Mouse (Mus musculus) neural tube, embryonic 12.5 days (tissue): ENCODE results near the gene Myo1a. TPM values are rescaled to one million over a fixed set of nuclear protein-coding genes. Genes with fewer than 3 reads are reported as not detected.

Source experiments
- ATAC-seq: fragments of 200-750 bp; cut with Nextera tagmentation; 2 replicates; pipeline ENCODE4 v1.8.0; 2017; ENCODE audit warnings: low read depth, mild to moderate bottlenecking, moderate TSS enrichment, moderate library complexity; ENCODE audit not compliant: low FRiP score
- H3K27ac ChIP-seq: fragments of 300-500 bp; sonication (generic); 2 replicates; pipeline ENCODE4 v1.5.1; 2016
- H3K27me3 ChIP-seq: fragments of 300-500 bp; sonication (generic); replicated peaks from 2 replicates; pipeline ENCODE4 v1.6.1; 2016; ENCODE audit warnings: mild to moderate bottlenecking
- H3K36me3 ChIP-seq: fragments of 300-500 bp; sonication (generic); 2 replicates; pipeline ENCODE4 v1.6.1; 2016; ENCODE audit warnings: mild to moderate bottlenecking
- H3K4me1 ChIP-seq: fragments of 300-500 bp; sonication (generic); 2 replicates; pipeline ENCODE4 v1.6.1; 2016
- H3K4me2 ChIP-seq: fragments of 300-500 bp; sonication (generic); replicated peaks from 2 replicates; pipeline ENCODE4 v1.6.1; 2016; ENCODE audit warnings: mild to moderate bottlenecking
- H3K4me3 ChIP-seq: fragments of 300-500 bp; sonication (generic); 2 replicates; pipeline ENCODE4 v1.5.1; 2016
- H3K9ac ChIP-seq: fragments of 300-500 bp; sonication (generic); 2 replicates; pipeline ENCODE4 v1.6.1; 2016; ENCODE audit warnings: mild to moderate bottlenecking
- H3K9me3 ChIP-seq: fragments of 300-500 bp; sonication (generic); 2 replicates; pipeline ENCODE4 v1.6.1; 2016; ENCODE audit warnings: mild to moderate bottlenecking
- WGBS: fragments of 180-500 bp; shearing (Covaris S2); methylation state at CpG from one replicate; pipeline ENCODE4 v1.1.7; 2016; 5-methylcytosine and 5-hydroxymethylcytosine counted together
- polyA plus RNA-seq: library from polyadenylated mRNA; unstranded; fragments of >200 nt; fragmentation: Nextera tagmentation; extraction: Ambion mirVana; gene quantifications from 2 replicates; pipeline ENCODE4 v1.2.1, GENCODE M21; 2016

Myo1a gene
- polyA plus RNA-seq, 1 experiment from 2014 or later = 0.58 TPM

DNA sequence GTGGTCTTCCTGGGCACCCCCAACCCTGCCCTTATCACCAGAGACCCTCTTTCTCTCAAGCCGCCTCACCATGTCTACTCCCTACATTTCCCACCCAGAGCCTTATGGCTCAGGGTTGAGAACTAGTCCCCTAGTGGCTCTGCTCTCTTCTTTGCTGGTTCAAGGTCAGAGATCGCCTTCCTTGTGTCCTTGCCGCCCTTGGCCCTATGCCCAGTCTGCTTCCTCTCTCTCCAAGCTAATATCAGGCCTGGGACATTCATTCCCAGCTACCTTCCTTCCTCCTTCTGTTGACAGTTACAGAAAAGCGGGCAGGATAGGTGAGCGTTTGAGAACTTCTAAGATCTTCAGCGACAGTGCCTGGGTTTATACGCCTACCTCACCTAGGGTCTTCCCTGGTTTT is 2.8 kb downstream of the Myo1a start:
- Histone ChIP-seq H3K9me3 (no peaks in the 10 kb centered on the region), H3K27me3 (no peaks in the 10 kb centered on the region), H3K4me3 (no peak overlapping the region), H3K27ac (no peak overlapping the region), H3K4me2 (no peak overlapping the region), H3K9ac (no peak overlapping the region), H3K4me1 (no peaks in the 10 kb centered on the region), H3K36me3 (no peaks in the 10 kb centered on the region)
- WGBS = 88% methylated on average over 7 of the region's 7 CpGs
- no peak for ATAC-seq

DNA sequence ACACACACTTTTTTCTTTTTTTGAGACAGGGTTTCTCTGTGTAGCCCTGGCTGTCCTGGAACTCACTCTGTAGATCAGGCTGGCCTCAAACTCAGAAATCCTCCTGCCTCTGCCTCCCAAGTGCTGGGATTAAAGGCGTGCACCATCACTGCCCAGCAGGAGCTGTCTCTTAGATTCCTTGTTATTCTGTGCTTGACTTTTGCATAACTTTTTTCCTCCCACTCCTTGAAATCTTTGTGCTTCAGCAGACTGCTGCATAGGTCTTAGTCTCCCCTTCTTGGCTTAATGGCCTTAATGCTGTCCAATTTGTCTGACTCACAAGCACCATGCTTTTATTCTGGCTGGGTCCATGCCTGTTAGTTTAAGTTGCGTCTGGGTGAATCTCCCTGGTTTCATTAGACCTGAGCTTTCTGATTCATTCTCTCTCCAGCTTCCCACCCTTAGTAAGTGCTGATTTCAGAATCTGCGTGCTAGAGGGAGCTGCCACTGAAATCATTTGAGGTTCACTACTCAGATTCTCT is 3.9 kb downstream of the Myo1a start:
- Histone ChIP-seq H3K27ac (no peak overlapping the region), H3K9me3 (no peaks in the 10 kb centered on the region), H3K4me3 (no peak overlapping the region), H3K9ac (no peak overlapping the region), H3K4me2 (no peak overlapping the region), H3K36me3 (no peaks in the 10 kb centered on the region), H3K27me3 (no peaks in the 10 kb centered on the region), H3K4me1 (no peaks in the 10 kb centered on the region)
- WGBS = 86% methylated on average over 3 of the region's 3 CpGs
- ATAC-seq = no peak

DNA sequence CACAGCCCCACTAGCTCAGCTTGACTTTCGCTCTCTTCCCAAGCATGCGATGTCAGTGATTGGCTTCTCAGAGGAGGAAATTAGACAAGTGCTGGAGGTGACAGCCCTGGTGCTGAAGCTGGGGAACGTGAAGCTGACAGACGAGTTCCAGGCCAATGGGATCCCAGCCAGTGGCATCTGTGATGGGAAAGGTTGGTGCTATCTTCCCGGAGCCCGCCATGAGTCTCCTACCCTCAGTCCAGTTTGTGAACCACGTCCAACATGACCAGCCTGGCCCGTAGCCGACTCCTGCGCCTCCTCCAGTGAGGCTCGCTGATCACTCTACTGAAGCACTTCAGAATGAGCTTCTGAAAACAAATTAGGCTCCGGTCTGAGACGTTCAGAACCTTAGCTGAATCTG is 5.4 kb downstream of the Myo1a start:
- H3K4me1 ChIP-seq = no peaks in the 10 kb centered on the region
- no peaks in the 10 kb centered on the region for H3K27me3 ChIP-seq
- no peak overlapping the region for H3K4me3 ChIP-seq
- no peak for ATAC-seq
- H3K9me3 ChIP-seq = no peaks in the 10 kb centered on the region
- no peak overlapping the region for H3K27ac ChIP-seq
- WGBS = 88% methylated on average over 13 of the region's 13 CpGs
- H3K36me3 ChIP-seq = no peaks in the 10 kb centered on the region
- H3K4me2 ChIP-seq = no peak overlapping the region
- no peak overlapping the region for H3K9ac ChIP-seq

DNA sequence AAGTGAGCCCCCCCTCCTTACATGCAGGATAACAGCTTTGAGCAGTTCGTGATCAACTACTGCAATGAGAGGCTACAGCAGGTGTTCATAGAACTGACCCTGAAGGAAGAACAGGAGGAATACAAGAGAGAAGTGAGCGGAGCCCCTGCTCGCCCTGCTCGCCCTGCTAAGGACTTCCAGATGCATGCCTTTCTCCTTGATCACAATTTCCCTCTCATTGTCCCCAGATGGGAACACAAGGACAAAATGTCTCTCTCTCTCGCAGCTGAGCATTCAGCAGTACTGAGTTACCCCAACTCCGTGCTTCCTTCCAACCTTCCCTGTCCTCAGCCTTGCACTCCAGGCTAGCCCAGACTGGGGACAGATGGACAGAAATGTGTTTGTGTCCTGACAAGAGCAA is 7.8 kb downstream of the Myo1a start:
- 84% methylated on average over 6 of the region's 6 CpGs for WGBS
- H3K9ac ChIP-seq = no peak overlapping the region
- no peaks in the 10 kb centered on the region for H3K4me1 ChIP-seq
- H3K36me3 ChIP-seq = no peaks in the 10 kb centered on the region
- no peak overlapping the region for H3K4me2 ChIP-seq
- no peaks in the 10 kb centered on the region for H3K9me3 ChIP-seq
- H3K27me3 ChIP-seq = no peaks in the 10 kb centered on the region
- H3K4me3 ChIP-seq = no peak overlapping the region
- no peak for ATAC-seq
- no peak overlapping the region for H3K27ac ChIP-seq

DNA sequence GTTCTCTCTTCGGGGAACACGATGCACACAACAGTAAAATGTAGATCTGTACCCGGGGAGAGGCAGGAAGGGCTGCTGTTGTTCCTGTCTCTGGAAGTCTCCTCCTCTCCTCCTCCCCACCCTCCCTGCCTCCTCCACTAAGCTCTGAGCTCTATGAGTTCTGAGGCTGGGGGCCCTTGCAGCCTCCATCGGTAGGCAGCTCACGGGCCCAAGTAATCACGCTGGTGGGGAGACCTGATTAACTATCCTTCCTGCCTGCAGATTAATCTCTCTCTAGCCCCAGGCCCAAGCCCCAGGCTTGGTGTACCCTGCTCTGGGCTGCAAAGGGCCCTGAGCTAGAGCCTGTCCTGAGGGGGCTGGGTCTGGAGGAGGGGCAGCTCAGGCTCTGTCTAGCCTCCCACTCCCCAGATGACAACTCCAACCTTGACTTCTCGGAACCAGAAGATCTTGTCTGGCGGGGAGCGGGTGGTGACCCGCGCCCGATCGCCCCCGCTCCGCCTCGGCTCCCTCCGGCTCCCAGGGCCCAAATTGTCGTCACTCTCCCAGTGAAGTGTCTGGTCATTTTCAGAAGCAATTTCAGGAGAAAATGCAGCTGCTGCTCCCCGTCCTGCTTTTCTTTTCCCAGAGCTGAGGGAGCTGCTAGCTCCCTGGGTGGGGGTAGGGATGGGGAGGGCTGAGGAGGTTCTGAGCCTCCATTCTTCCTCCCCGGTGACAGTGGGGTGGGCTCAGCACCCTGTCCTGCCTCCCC is 16.9 kb downstream of the Myo1a start:
- no peak overlapping the region for H3K4me3 ChIP-seq
- ATAC-seq = peak; percentile 52; the same call in 1 of the 2 replicates
- H3K27ac ChIP-seq = no peak overlapping the region; the same call in 1 of the 2 replicates
- 10% methylated on average over 20 of the region's 20 CpGs for WGBS
- no peaks in the 10 kb centered on the region for H3K9me3 ChIP-seq
- peaks cover 11% of the 10 kb centered on the region; the same call in 1 of the 2 replicates for H3K27me3 ChIP-seq
- H3K36me3 ChIP-seq = no peaks in the 10 kb centered on the region
- peak overlapping the region; percentile 46 for H3K4me2 ChIP-seq
- H3K4me1 ChIP-seq = peaks cover 19% of the 10 kb centered on the region
- H3K9ac ChIP-seq = 0 out of 2 replicates have a peak overlapping the region, but pooled peaks have one; percentile 35

DNA sequence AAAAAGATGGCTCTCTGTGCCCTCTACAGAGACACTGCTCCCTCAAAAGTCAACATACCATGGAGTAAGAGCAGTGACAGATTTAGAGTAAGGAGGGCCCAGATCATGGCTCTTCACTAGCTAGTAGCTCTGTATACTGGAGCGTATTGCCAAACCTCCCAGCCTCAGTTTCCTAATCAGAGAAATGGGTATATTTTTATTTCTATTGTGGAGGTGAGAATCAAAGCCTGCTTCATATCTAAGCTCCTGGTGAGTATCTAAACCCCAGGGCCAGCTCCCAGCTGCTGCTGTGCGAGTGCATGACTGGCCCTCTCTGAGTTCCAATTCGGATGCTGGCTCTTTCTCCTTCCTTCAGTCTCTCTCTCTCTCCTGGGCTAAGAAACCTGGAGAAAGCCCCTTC is 19.2 kb downstream of the Myo1a start, which contains the start of gene Tac2:
Gene Tac2 (plus strand): TSS at position 301 of the 400 bp plus-strand sequence.
- H3K27me3 ChIP-seq = peaks cover 11% of the 10 kb centered on the region; the same call in 1 of the 2 replicates
- H3K4me1 ChIP-seq = peaks cover 19% of the 10 kb centered on the region
- no peak within 1 kb of the TSS for H3K27ac ChIP-seq
- WGBS = 88% methylated on average over 3 of the region's 3 CpGs
- no peaks in the 10 kb centered on the region for H3K9me3 ChIP-seq
- no peak within 1 kb of the TSS for H3K4me2 ChIP-seq
- no peak within 1 kb of the TSS for H3K4me3 ChIP-seq
- H3K36me3 ChIP-seq = no peaks in the 10 kb centered on the region
- no peak for ATAC-seq
- H3K9ac ChIP-seq = no peak within 1 kb of the TSS

DNA sequence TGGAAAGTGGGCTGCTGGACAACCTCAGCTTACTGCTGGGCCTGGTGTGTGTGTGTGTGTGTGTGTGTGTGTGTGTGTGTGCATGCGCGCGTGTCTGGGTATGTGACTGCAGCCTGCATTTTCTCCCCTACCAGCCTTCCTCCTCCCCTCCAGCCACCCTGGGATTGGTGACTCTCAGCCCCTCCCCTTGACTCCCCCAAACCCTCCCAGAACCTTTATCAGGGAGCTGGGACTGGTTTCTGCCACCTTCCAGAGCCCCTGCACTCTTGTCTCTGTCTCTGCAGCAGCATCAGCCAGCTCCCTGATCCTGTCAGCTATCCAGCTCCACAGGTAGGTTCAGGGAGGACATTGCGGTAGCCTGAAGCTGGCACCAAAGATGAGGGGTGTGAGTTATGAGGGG is 20.2 kb downstream of the Myo1a start:
- Histone ChIP-seq H3K36me3 (no peaks in the 10 kb centered on the region), H3K27me3 (peaks cover 11% of the 10 kb centered on the region; the same call in 1 of the 2 replicates), H3K4me2 (no peak overlapping the region), H3K27ac (no peak overlapping the region), H3K4me1 (peaks cover 19% of the 10 kb centered on the region), H3K9ac (no peak overlapping the region), H3K4me3 (no peak overlapping the region), H3K9me3 (no peaks in the 10 kb centered on the region)
- WGBS = 67% methylated on average over 4 of the region's 4 CpGs
- no peak for ATAC-seq

DNA sequence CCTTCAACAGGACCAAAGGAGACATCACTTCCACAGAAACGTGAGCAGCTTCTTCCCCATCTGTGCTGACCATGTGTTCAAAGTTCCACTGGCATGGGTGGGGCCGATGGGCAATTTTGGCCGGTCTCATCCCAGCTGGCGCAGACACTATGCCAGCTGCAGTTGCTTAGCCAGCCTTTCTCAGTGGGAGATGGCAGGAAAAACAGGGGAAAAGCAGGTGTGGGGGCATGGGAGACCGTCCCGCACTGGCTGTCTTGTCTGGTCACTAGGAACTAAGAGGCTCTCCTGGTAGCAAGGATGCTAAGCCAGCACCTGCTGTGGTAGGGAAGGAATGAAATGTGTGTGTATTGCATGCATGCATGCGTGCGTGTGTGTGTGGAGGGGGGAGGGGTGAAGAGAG is 23.5 kb downstream of the Myo1a start:
- 80% methylated on average over 8 of the region's 8 CpGs for WGBS
- Histone ChIP-seq H3K4me1 (peaks cover 9% of the 10 kb centered on the region; the same call in 1 of the 2 replicates), H3K4me2 (no peak overlapping the region), H3K36me3 (no peaks in the 10 kb centered on the region), H3K4me3 (no peak overlapping the region), H3K27ac (no peak overlapping the region), H3K27me3 (peaks cover 3% of the 10 kb centered on the region; the same call in 1 of the 2 replicates), H3K9me3 (no peaks in the 10 kb centered on the region), H3K9ac (0 out of 2 replicates have a peak overlapping the region, but pooled peaks have one; percentile 14)
- no peak for ATAC-seq

DNA sequence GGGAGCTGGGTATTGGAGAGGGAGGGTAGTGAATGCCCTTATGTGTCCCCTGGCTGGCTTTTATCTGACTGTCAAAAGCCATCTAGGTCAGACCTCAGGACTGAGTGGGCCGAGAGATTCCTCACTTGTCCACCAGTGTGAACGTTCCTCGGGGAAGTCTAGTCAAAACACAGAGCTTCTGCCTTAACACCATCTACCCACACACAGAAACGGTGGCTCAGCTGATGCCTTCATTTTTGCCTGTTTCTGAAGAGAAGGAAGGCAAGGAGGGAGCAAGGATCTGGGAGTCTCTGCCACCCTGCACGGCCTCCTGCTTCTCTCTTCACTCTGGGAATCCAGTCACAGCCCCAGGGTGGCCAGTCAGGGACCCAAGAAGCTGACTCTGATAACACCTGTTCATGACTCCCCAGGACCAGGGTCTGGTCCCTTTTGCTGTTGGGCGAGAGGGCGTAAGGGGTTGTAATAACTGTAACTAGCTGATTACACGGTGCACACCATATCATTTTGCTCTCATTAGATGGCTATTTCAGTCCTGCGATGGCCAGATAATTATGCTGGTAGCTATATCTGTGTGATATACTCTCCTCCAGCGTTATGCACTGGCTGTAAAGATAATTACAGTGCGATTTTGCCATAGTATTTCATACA is 25.4 kb downstream of the Myo1a start:
- Histone ChIP-seq H3K4me1 (peaks cover 9% of the 10 kb centered on the region; the same call in 1 of the 2 replicates), H3K4me2 (no peak overlapping the region), H3K9me3 (no peaks in the 10 kb centered on the region), H3K27ac (no peak overlapping the region), H3K4me3 (no peak overlapping the region), H3K36me3 (no peaks in the 10 kb centered on the region), H3K27me3 (peaks cover under 1% of the 10 kb centered on the region; the same call in 1 of the 2 replicates), H3K9ac (no peak overlapping the region)
- 58% methylated on average over 11 of the region's 11 CpGs for WGBS
- no peak for ATAC-seq

DNA sequence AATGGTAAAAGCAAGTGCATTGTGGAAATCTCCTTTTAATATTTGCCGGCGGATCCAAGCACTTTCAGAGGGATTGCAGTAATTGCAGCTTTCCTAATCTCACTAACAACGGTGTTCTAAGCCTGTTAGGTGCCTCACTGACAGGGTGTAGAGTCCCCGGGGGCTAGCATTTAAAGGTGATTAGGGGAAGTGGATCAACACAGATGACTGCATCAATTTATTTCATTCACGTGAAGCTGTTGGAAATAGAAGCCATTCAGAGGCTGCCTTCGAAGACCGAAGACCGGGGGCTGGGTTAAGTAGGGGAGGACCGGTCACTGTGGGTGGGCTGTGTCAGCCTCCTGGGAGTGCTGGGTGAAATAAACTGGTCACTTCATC is 26.0 kb downstream of the Myo1a start:
- Histone ChIP-seq H3K9me3 (no peaks in the 10 kb centered on the region), H3K9ac (no peak overlapping the region), H3K4me2 (0 out of 2 replicates have a peak overlapping the region, but pooled peaks have one; percentile 5), H3K36me3 (no peaks in the 10 kb centered on the region), H3K4me1 (peaks cover 9% of the 10 kb centered on the region; the same call in 1 of the 2 replicates), H3K27me3 (no peaks in the 10 kb centered on the region), H3K27ac (no peak overlapping the region), H3K4me3 (no peak overlapping the region)
- ATAC-seq = no peak
- WGBS = 28% methylated on average over 9 of the region's 9 CpGs

DNA sequence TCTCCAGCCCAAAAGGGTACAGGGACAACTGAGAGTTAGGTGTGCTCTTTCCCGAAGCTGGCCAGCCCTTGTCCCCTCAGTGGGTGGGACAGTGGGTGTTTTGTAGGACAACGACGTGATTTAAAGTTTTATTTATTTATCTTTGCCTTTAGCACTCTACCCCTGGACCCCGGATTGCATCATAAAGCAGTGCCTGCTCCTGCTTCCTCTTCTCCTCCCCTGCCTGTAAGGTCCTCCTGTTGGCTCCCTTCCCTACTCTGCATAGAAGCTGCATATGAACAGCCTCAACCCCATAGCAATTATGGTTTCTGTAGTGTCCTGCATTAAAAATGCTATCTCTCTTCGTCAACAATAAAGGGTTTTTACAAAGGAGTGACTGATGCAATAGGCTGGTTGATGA is 26.4 kb downstream of the Myo1a start:
- H3K4me3 ChIP-seq = no peak overlapping the region
- no peaks in the 10 kb centered on the region for H3K36me3 ChIP-seq
- no peak overlapping the region for H3K9ac ChIP-seq
- no peak overlapping the region for H3K27ac ChIP-seq
- WGBS = 20% methylated on average over 5 of the region's 5 CpGs
- H3K4me2 ChIP-seq = 0 out of 2 replicates have a peak overlapping the region, but pooled peaks have one; percentile 5
- H3K27me3 ChIP-seq = no peaks in the 10 kb centered on the region
- H3K4me1 ChIP-seq = peaks cover 9% of the 10 kb centered on the region; the same call in 1 of the 2 replicates
- no peaks in the 10 kb centered on the region for H3K9me3 ChIP-seq
- ATAC-seq = no peak

DNA sequence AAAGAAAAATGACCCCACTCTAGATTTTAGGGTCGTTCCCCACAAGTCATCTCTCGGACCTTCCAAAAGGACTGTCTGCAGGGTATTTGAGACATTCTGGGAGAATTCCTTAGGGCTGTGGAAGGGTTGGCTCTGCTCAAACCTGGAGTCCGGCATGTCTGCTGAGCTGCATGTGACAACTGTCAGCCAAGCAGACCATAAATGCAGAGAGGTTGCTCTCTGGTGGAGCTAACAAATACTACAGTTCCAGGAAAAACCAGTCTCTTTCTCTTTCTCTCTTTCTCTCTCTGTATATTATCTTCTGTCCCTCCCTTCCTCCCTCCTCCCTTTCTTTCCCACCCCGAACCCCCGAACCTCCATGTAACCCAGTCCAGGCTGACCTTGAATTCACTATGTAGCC is 29.5 kb downstream of the Myo1a start:
- Histone ChIP-seq H3K4me1 (peaks cover 9% of the 10 kb centered on the region; the same call in 1 of the 2 replicates), H3K9ac (no peak overlapping the region), H3K27ac (no peak overlapping the region), H3K27me3 (no peaks in the 10 kb centered on the region), H3K9me3 (no peaks in the 10 kb centered on the region), H3K36me3 (no peaks in the 10 kb centered on the region), H3K4me3 (no peak overlapping the region), H3K4me2 (no peak overlapping the region)
- WGBS = 54% methylated on average over 5 of the region's 5 CpGs
- no peak for ATAC-seq
